Mouse (Mus musculus) spleen, adult 18-20 months (tissue): ENCODE measurements at regions not wholly inside any gene's neighbourhood (a gene's known extent, or its start where the extent isn't known, plus 50 kb on each side); places are given as distances from the start of the nearest gene placed in this dataset.
"Not testable (repeated sequence)": the region's sequence is repeated elsewhere in the genome, so short reads cannot be mapped to it uniquely, and the experiment has no call there.

Source experiments
- DNase-seq, 2 experiments: peaks; one replicate each; pipeline ENCODE4 v3.0.0; 2022; ENCODE audit warnings: mixed read lengths in 2 of 2

GRCm38 (mm10) chrX:92981141-92981540 lies 305.1 kb upstream of the Arx start:
- DNase-seq, result no peak

- DNase-seq, result no peak
Observed at GRCm38 (mm10) chrX:93002236-93002976, 283.8 kb upstream of the Arx start.

- no peak for DNase-seq
Observed at GRCm38 (mm10) chrX:93006681-93007080, 279.6 kb upstream of the Arx start.

- DNase-seq, result no peak
Observed at GRCm38 (mm10) chrX:93011578-93011977, 274.7 kb upstream of the Arx start.

- DNase-seq, result no peak
Observed at GRCm38 (mm10) chrX:93016391-93016790, 269.9 kb upstream of the Arx start.

GRCm38 (mm10) chrX:93041096-93041495 lies 245.1 kb upstream of the Arx start:
- DNase-seq, result no peak

- DNase-seq, result no peak
Observed at GRCm38 (mm10) chrX:93042736-93043135, 243.5 kb upstream of the Arx start.

- DNase-seq, result no peak
Observed at GRCm38 (mm10) chrX:93048967-93049754, 237.1 kb upstream of the Arx start.

- no peak for DNase-seq
Observed at GRCm38 (mm10) chrX:93049755-93050143, 236.5 kb upstream of the Arx start.

GRCm38 (mm10) chrX:93059533-93059932 lies 226.7 kb upstream of the Arx start:
- DNase-seq, result no peak

- DNase-seq, result no peak
Observed at GRCm38 (mm10) chrX:93068884-93069283, 217.4 kb upstream of the Arx start.

GRCm38 (mm10) chrX:93069569-93070289 lies 216.5 kb upstream of the Arx start:
- DNase-seq, result peak in 1 of 2 experiments; percentile 10

- DNase-seq, result no peak
Observed at GRCm38 (mm10) chrX:93070290-93070611, 216.0 kb upstream of the Arx start.

GRCm38 (mm10) chrX:93088976-93089375 lies 197.3 kb upstream of the Arx start:
- no peak for DNase-seq

GRCm38 (mm10) chrX:93097551-93097950 lies 188.7 kb upstream of the Arx start:
- DNase-seq, result no peak

GRCm38 (mm10) chrX:93107930-93108567 lies 178.2 kb upstream of the Arx start:
- no peak for DNase-seq

GRCm38 (mm10) chrX:93154367-93154766 lies 131.9 kb upstream of the Arx start:
- DNase-seq, result not testable (repeated sequence)

- DNase-seq, result no peak
Observed at GRCm38 (mm10) chrX:93159105-93159504, 127.1 kb upstream of the Arx start.

GRCm38 (mm10) chrX:93160956-93161355 lies 125.3 kb upstream of the Arx start:
- no peak for DNase-seq
